Mouse (Mus musculus): ENCODE data around the gene Grip1.

GRCm38 (mm10) chr10:119556346-119556745 lies 102.7 kb downstream of the Grip1 start:
- TF ChIP-seq CEBPB (IDR thresholded peaks at IDR 0.05; ENCODE audit: insufficient read depth, poor library complexity, severe bottlenecking) (no peak), MYOG (IDR thresholded peaks at IDR 0.05; ENCODE audit: control insufficient read depth in 1 of 3, insufficient read depth in 1 of 3, insufficient read length in 2 of 3, low read depth in 2 of 3) (no peak), USF1 (IDR thresholded peaks at IDR 0.05; ENCODE audit: low read depth) (no peak), E2F4 (IDR thresholded peaks at IDR 0.05; ENCODE audit: insufficient read depth) (no peak), POLR2A (IDR thresholded peaks at IDR 0.05; ENCODE audit: insufficient read length, low read depth) (no peak), REST (IDR thresholded peaks at IDR 0.05; ENCODE audit: insufficient read depth, insufficient read length) (no peak), MAX (IDR thresholded peaks at IDR 0.05; ENCODE audit: low read depth) (no peak), POLR2AphosphoS2 (IDR thresholded peaks at IDR 0.05; ENCODE audit: insufficient read length, low read depth) (no peak), MYOD1 (IDR thresholded peaks at IDR 0.05; ENCODE audit: control insufficient read depth in 1 of 3, insufficient read length in 2 of 3, low read depth in 2 of 3) (no peak), TCF12 (IDR thresholded peaks at IDR 0.05; ENCODE audit: insufficient read depth, poor library complexity, severe bottlenecking) (no peak), TCF3 (IDR thresholded peaks at IDR 0.05; ENCODE audit: insufficient read length, low read depth) (no peak), SRF (IDR thresholded peaks at IDR 0.05; ENCODE audit: control insufficient read depth, insufficient read length, low read depth) (no peak)

Measured in myocyte (in vitro differentiated cells).